Mouse (Mus musculus) testis, postnatal 10 days (tissue): ENCODE measurements at regions not wholly inside any gene's neighbourhood (a gene's known extent, or its start where the extent isn't known, plus 50 kb on each side); places are given as distances from the start of the nearest gene placed in this dataset.

Experiments
- DNase-seq: peaks from one replicate; pipeline ENCODE4 v3.0.0; 2021; ENCODE audit warnings: low spot score

GRCm38 (mm10) chr7:71488016-71488650 lies 136.8 kb upstream of the Gm10295 start:
- DNase-seq: no peak

- no peak for DNase-seq
These were observed 124.1 kb upstream of the Gm10295 start for GRCm38 (mm10) chr7:71475383-71475782.

GRCm38 (mm10) chr7:71472384-71473141 lies 121.3 kb upstream of the Gm10295 start:
- DNase-seq: peak; percentile 47

GRCm38 (mm10) chr7:71471658-71472383 lies 120.5 kb upstream of the Gm10295 start:
- peak; percentile 49 for DNase-seq

GRCm38 (mm10) chr7:71471319-71471657 lies 120.0 kb upstream of the Gm10295 start:
- DNase-seq: no peak

- DNase-seq: no peak
These were observed 119.1 kb upstream of the Gm10295 start for GRCm38 (mm10) chr7:71470418-71470817.

GRCm38 (mm10) chr7:71469951-71470350 lies 118.7 kb upstream of the Gm10295 start:
- DNase-seq: no peak

GRCm38 (mm10) chr7:71467436-71468127 lies 116.3 kb upstream of the Gm10295 start:
- no peak for DNase-seq

- DNase-seq: no peak
These were observed 112.8 kb upstream of the Gm10295 start for GRCm38 (mm10) chr7:71464127-71464526.

GRCm38 (mm10) chr7:71463565-71463964 lies 112.3 kb upstream of the Gm10295 start:
- DNase-seq: no peak

- no peak for DNase-seq
These were observed 108.5 kb upstream of the Gm10295 start for GRCm38 (mm10) chr7:71459805-71460204.

- DNase-seq: no peak
These were observed 106.9 kb upstream of the Gm10295 start for GRCm38 (mm10) chr7:71458104-71458754.

- DNase-seq: no peak
These were observed 106.3 kb upstream of the Gm10295 start for GRCm38 (mm10) chr7:71457409-71458103.

GRCm38 (mm10) chr7:71456421-71456820 lies 105.1 kb upstream of the Gm10295 start:
- no peak for DNase-seq

- no peak for DNase-seq
These were observed 89.3 kb upstream of the Gm10295 start for GRCm38 (mm10) chr7:71440330-71441240.

- no peak for DNase-seq
These were observed 74.7 kb upstream of the Gm10295 start for GRCm38 (mm10) chr7:71425982-71426381.

GRCm38 (mm10) chr7:71419261-71419660 lies 68.0 kb upstream of the Gm10295 start:
- DNase-seq: no peak

GRCm38 (mm10) chr7:71418856-71419255 lies 67.6 kb upstream of the Gm10295 start:
- no peak for DNase-seq

GRCm38 (mm10) chr7:71414756-71415155 lies 63.5 kb upstream of the Gm10295 start:
- no peak for DNase-seq

- no peak for DNase-seq
These were observed 61.8 kb upstream of the Gm10295 start for GRCm38 (mm10) chr7:71413121-71413520.
